11 mouse cellular contexts compared by ENCODE assay signal in the genomic region with DNA sequence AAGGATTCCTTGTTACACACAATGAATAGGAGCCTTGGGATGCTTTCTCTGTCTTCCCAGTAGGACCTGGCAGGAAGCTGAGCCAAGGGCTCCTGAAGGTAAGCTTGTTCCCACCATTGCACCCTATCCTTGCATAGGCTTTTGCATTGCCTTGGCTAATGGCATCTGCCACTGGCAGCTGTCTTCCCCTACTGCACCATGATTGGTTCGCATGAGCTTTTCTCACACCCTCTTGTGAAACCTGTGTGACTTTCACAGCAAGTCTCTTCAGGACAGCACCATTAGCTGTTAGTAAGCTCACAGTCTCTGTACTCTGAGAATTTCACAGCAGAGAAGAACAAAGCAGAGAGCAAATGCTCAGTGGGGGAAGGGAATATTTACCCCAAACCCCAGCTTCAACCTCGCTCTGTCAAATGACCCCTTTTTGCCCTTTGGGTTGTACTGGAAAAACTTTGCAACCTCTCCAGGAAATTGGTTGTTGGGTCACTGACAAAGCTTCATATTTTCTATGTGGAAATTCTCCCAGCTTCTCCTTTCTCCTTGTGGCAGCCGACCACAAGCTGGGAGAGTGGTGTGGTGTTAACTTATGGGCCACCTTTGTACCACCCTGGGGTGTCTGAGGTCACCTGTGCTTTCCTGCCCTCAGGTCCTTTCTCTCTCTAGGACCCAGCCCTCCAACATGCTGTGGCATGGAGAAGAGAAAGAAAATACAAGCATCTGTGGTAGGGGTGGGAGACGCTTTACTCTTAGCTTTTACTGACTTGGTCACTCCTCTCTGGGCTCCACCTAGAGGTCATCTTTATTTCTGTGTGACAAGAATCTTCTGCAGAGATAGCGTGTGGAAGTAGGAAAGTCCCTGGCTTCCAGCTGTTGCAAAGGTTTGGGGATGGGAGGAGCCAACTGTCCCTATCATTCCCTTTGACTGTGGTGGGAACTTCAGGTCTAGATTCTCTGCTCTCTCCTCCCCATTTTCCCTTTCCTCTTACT. TPM values are rescaled to one million over a fixed set of nuclear protein-coding genes. Genes with fewer than 3 reads are reported as not detected.
A peak's percentile ranks its signal among the peaks of the same experiment; 100 is the strongest.
DNase-seq lines count a peak whose midpoint lies in the region; ATAC-seq lines count a peak whose summit lies in the region.
"Had no signal": no experiment of that assay in that cellular context is flagged by ENCODE, and none has a peak within 500 bp of the region (broad histone marks: within the 10 kb centered on the region; RNA-seq: fewer than 3 reads in every experiment).

No protein-coding gene starts in this region.

- intact Hi-C loops in left cerebral cortex, postnatal 4 days (cut with DNase I) = loop anchor here (5.0 kb wide), 1 partner anchor 580 kb away; no protein-coding TSS in a partner anchor

- no peaks in the 10 kb centered on the region for H3K36me3 ChIP-seq in hindbrain, embryonic 13.5 days
- no peaks in the 10 kb centered on the region for H3K36me3 ChIP-seq in hindbrain, embryonic 10.5 days
- H3K36me3 ChIP-seq in midbrain, embryonic 12.5 days = no peaks in the 10 kb centered on the region
- no peaks in the 10 kb centered on the region for H3K36me3 ChIP-seq in midbrain, embryonic 13.5 days
- no peaks in the 10 kb centered on the region for H3K36me3 ChIP-seq in neural tube, embryonic 13.5 days

- no peak; the same call in 1 of the 2 replicates for ATAC-seq in hindbrain, embryonic 13.5 days (ENCODE audit: low FRiP score)
- ATAC-seq in midbrain, embryonic 12.5 days (ENCODE audit: low FRiP score, low read depth) = peak; percentile 30; the same call in 1 of the 2 replicates
- no peak; the same call in 1 of the 2 replicates for ATAC-seq in midbrain, embryonic 13.5 days
- ATAC-seq in neural tube, embryonic 13.5 days (ENCODE audit: low read depth) = 0 out of 2 replicates have a peak, but pooled peaks have one; percentile 22

- H3K27ac ChIP-seq in hindbrain, embryonic 13.5 days = no peak overlapping the region
- no peak overlapping the region for H3K27ac ChIP-seq in hindbrain, embryonic 10.5 days
- no peak overlapping the region for H3K27ac ChIP-seq in midbrain, embryonic 12.5 days (replicated peaks)
- no peak overlapping the region for H3K27ac ChIP-seq in midbrain, embryonic 13.5 days
- no peak overlapping the region for H3K27ac ChIP-seq in neural tube, embryonic 13.5 days (replicated peaks)
- H3K27ac ChIP-seq: liver, embryonic 14.5 days had no signal

- 47% methylated on average over 5 of the region's 5 CpGs for WGBS in hindbrain, embryonic 13.5 days
- 54% methylated on average over 5 of the region's 5 CpGs for WGBS in hindbrain, embryonic 10.5 days
- 60% methylated on average over 5 of the region's 5 CpGs for WGBS in midbrain, embryonic 12.5 days
- WGBS in midbrain, embryonic 13.5 days = 62% methylated on average over 5 of the region's 5 CpGs
- WGBS in neural tube, embryonic 13.5 days = 51% methylated on average over 5 of the region's 5 CpGs

- H3K27me3 ChIP-seq in hindbrain, embryonic 13.5 days = peaks cover 9% of the 10 kb centered on the region; the same call in 1 of the 2 replicates
- no peaks in the 10 kb centered on the region for H3K27me3 ChIP-seq in hindbrain, embryonic 10.5 days (ENCODE audit: insufficient read depth, poor library complexity, severe bottlenecking)
- no peaks in the 10 kb centered on the region for H3K27me3 ChIP-seq in midbrain, embryonic 12.5 days
- no peaks in the 10 kb centered on the region for H3K27me3 ChIP-seq in midbrain, embryonic 13.5 days
- no peaks in the 10 kb centered on the region for H3K27me3 ChIP-seq in neural tube, embryonic 13.5 days

- H3K4me2 ChIP-seq in hindbrain, embryonic 13.5 days = peak overlapping the region; percentile 44
- H3K4me2 ChIP-seq in midbrain, embryonic 12.5 days (replicated peaks) = no peak overlapping the region
- no peak overlapping the region; the same call in 1 of the 2 replicates for H3K4me2 ChIP-seq in midbrain, embryonic 13.5 days (replicated peaks)
- H3K4me2 ChIP-seq in neural tube, embryonic 13.5 days = no peak overlapping the region

- peak; percentile 9 to 43 for DNase-seq in cerebellum, postnatal 10 days
- DNase-seq in cerebellum, adult 8-10 months = no peak
- no peak for DNase-seq in hindbrain, embryonic 10.5 days (ENCODE audit: low spot score)
- no peak for DNase-seq in left cerebral cortex, postnatal 4 days

- peak overlapping the region; percentile 39 for H3K9ac ChIP-seq in hindbrain, embryonic 13.5 days
- no peak overlapping the region for H3K9ac ChIP-seq in midbrain, embryonic 12.5 days (replicated peaks)
- no peak overlapping the region for H3K9ac ChIP-seq in midbrain, embryonic 13.5 days (replicated peaks)
- H3K9ac ChIP-seq in neural tube, embryonic 13.5 days = no peak overlapping the region
- H3K9ac ChIP-seq: liver, embryonic 14.5 days had no signal

- H3K4me1 ChIP-seq in hindbrain, embryonic 13.5 days (replicated peaks) = peaks cover 5% of the 10 kb centered on the region; the same call in 1 of the 2 replicates
- H3K4me1 ChIP-seq in hindbrain, embryonic 10.5 days (replicated peaks) = 0 out of 2 replicates have a peak, but pooled peaks cover 4% of the 10 kb centered on the region
- no peaks in the 10 kb centered on the region for H3K4me1 ChIP-seq in midbrain, embryonic 12.5 days
- peaks cover 4% of the 10 kb centered on the region; the same call in 1 of the 2 replicates for H3K4me1 ChIP-seq in midbrain, embryonic 13.5 days (replicated peaks)
- H3K4me1 ChIP-seq in neural tube, embryonic 13.5 days (replicated peaks) = peaks cover 7% of the 10 kb centered on the region; the same call in 1 of the 2 replicates

- H3K4me3 ChIP-seq in hindbrain, embryonic 13.5 days = no peak overlapping the region
- H3K4me3 ChIP-seq in hindbrain, embryonic 10.5 days = no peak overlapping the region
- H3K4me3 ChIP-seq in midbrain, embryonic 12.5 days = no peak overlapping the region
- H3K4me3 ChIP-seq in midbrain, embryonic 13.5 days (replicated peaks) = no peak overlapping the region
- no peak overlapping the region for H3K4me3 ChIP-seq in neural tube, embryonic 13.5 days

- no peaks in the 10 kb centered on the region for H3K9me3 ChIP-seq in hindbrain, embryonic 13.5 days
- no peaks in the 10 kb centered on the region for H3K9me3 ChIP-seq in hindbrain, embryonic 10.5 days
- H3K9me3 ChIP-seq in midbrain, embryonic 12.5 days = no peaks in the 10 kb centered on the region
- H3K9me3 ChIP-seq in midbrain, embryonic 13.5 days = no peaks in the 10 kb centered on the region
- H3K9me3 ChIP-seq in neural tube, embryonic 13.5 days = no peaks in the 10 kb centered on the region

RNA-seq across cellular contexts. Expression of a gene that starts 26.8 kb away (rescaled TPM):
- 0.44 and 0.79 TPM in 2 replicates for polyA plus RNA-seq in hindbrain, embryonic 13.5 days (2015; fragmentation: Nextera tagmentation; extraction: Ambion mirVana)
- polyA plus RNA-seq in hindbrain, embryonic 10.5 days (2016; fragmentation: Nextera tagmentation; extraction: Ambion mirVana) = 0.39 and 0.44 TPM in 2 replicates
- polyA plus RNA-seq in midbrain, embryonic 12.5 days (2016; fragmentation: Nextera tagmentation; extraction: Ambion mirVana) = 0.38 TPM in 1 of 2 replicates, not detected in the other
- polyA plus RNA-seq in midbrain, embryonic 13.5 days (2015; fragmentation: Nextera tagmentation; extraction: Ambion mirVana) = 0.22 and 0.46 TPM in 2 replicates
- 0.55 and 1.2 TPM in 2 replicates for polyA plus RNA-seq in neural tube, embryonic 13.5 days (2015; fragmentation: Nextera tagmentation; extraction: Ambion mirVana)
- total RNA-seq in left cerebral cortex, postnatal 4 days (2021) = 1 to 10 TPM; 3.8 to 4.3 TPM
- polyA plus RNA-seq: activated CD4-positive, CD25-positive, alpha-beta regulatory T cell, adult 4 months; C2C12 had no signal

RNA-seq across cellular contexts. Expression of a gene that starts 31.1 kb away (rescaled TPM):
- not detected in 2 replicates for polyA plus RNA-seq in hindbrain, embryonic 13.5 days (2015; fragmentation: Nextera tagmentation; extraction: Ambion mirVana)
- polyA plus RNA-seq in hindbrain, embryonic 10.5 days (2016; fragmentation: Nextera tagmentation; extraction: Ambion mirVana) = not detected in 2 replicates
- not detected in 2 replicates for polyA plus RNA-seq in midbrain, embryonic 12.5 days (2016; fragmentation: Nextera tagmentation; extraction: Ambion mirVana)
- not detected in 2 replicates for polyA plus RNA-seq in midbrain, embryonic 13.5 days (2015; fragmentation: Nextera tagmentation; extraction: Ambion mirVana)
- not detected in 2 replicates for polyA plus RNA-seq in neural tube, embryonic 13.5 days (2015; fragmentation: Nextera tagmentation; extraction: Ambion mirVana)
- total RNA-seq in left cerebral cortex, postnatal 4 days (2021) = not detected
- polyA plus RNA-seq: activated CD4-positive, CD25-positive, alpha-beta regulatory T cell, adult 4 months; C2C12; liver, embryonic 14.5 days had no signal

Comparison
In these comparisons a context has a peak if more than half of its experiments do, and no peak if none do; other contexts are left out.
1. DNase-seq: peak in cerebellum, postnatal 10 days (2 of 2); none in cerebellum, adult 8-10 months (single experiment), hindbrain, embryonic 10.5 days (single experiment) and left cerebral cortex, postnatal 4 days (single experiment).
2. ATAC-seq: peak in midbrain, embryonic 12.5 days (single experiment) and neural tube, embryonic 13.5 days (single experiment); none in hindbrain, embryonic 13.5 days (single experiment) and midbrain, embryonic 13.5 days (single experiment).